Mouse (Mus musculus) monocyte, adult 5-6 weeks (primary cell): ENCODE data around the gene Dnal1. TPM values are rescaled to one million over a fixed set of nuclear protein-coding genes. Genes with fewer than 3 reads are reported as not detected.

Experiments used
- ATAC-seq: fragments of 153-309, 156-312 bp; replicated peaks from 2 replicates; pipeline ENCODE4 v1.8.0; 2017; ENCODE audit warnings: mild to moderate bottlenecking; ENCODE audit not compliant: low TSS enrichment, insufficient number of reproducible peaks, severe bottlenecking, poor library complexity, low FRiP score
- total RNA-seq: library from RNA; stranded (forward); fragments of 200-1000, 200-491, 200-594 nt; gene quantifications from 3 replicates; pipeline ENCODE4 v1.2.3, GENCODE M21; 2017

The Dnal1 gene
- total RNA-seq, 1 experiment from 2014 or later, result not detected

- no peak for ATAC-seq
These were observed 80.4 kb downstream of the Dnal1 start for GRCm38 (mm10) chr12:84194400-84195109.

DNA sequence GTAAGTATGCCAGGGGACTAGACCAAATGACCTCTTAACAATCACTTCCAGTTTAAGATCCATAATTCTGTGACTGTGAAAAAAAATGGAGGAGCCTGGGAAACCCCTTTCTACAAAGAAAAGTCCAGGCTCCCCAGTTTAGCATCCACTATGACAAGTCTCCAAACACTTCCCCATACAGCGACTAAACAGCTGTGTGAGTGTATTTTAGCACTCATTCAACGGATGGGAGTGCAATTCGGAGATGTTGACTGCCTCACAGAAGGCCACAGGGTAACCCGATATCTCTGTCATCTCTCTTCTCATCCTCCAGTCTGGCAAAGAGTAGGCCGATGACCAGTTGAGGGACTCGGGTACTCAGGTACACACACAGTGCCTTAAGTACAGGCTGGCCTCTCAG, 81.0 kb downstream of the Dnal1 start:
- no peak for ATAC-seq

Other genes with a start within 250 kb of the Dnal1 start
- gene Numb, start 192.4 kb upstream of the Dnal1 start, total RNA-seq, result 21.1 to 36.1 TPM (median 30.5 TPM) in 3 replicates
- 5.4 to 10.9 TPM (median 7.5 TPM) in 3 replicates for gene Riox1, start 163.8 kb upstream of the Dnal1 start, total RNA-seq
- not detected in 3 replicates for gene Heatr4, start 129.5 kb upstream of the Dnal1 start, total RNA-seq
- gene Acot2, start 126.5 kb upstream of the Dnal1 start, total RNA-seq, result 15.4 to 18.4 TPM (median 16.3 TPM) in 3 replicates
- not detected in 3 replicates for gene Acot1, start 104.9 kb upstream of the Dnal1 start, total RNA-seq
- gene Acot4, start 76.0 kb upstream of the Dnal1 start, total RNA-seq, result not detected in 3 replicates
- not detected in 3 replicates for gene Gm49366, start 75.4 kb upstream of the Dnal1 start, total RNA-seq
- gene Acot3, start 62.2 kb upstream of the Dnal1 start, total RNA-seq, result not detected in 3 replicates
- not detected in 3 replicates for gene Acot5, start 45.0 kb upstream of the Dnal1 start, total RNA-seq
- 0.10 TPM in 1 of 3 replicates, not detected in the others for gene Acot6, start 13.7 kb upstream of the Dnal1 start, total RNA-seq
- gene Pnma1, start 34.1 kb downstream of the Dnal1 start, total RNA-seq, result 0.78 to 3.5 TPM in 2 of 3 replicates, not detected in the other
- 21.6 to 42.4 TPM (median 28.2 TPM) in 3 replicates for gene Elmsan1, start 104.5 kb downstream of the Dnal1 start, total RNA-seq
- 50.7 to 64.4 TPM (median 56.7 TPM) in 3 replicates for gene Ptgr2, start 170.9 kb downstream of the Dnal1 start, total RNA-seq
- 37.1 to 48.0 TPM (median 46.0 TPM) in 3 replicates for gene Zfp410, start 202.5 kb downstream of the Dnal1 start, total RNA-seq
- gene Coq6, start 247.3 kb downstream of the Dnal1 start, total RNA-seq, result 5.7 to 9.8 TPM (median 8.6 TPM) in 3 replicates
- gene Fam161b, start 247.5 kb downstream of the Dnal1 start, total RNA-seq, result 0.29 to 0.32 TPM in 2 of 3 replicates, not detected in the other